Mouse (Mus musculus): Measurements from ENCODE around the gene Scgb2a2. TPM values are rescaled to one million over a fixed set of nuclear protein-coding genes. Genes with fewer than 3 reads are reported as not detected.

Gene Scgb2a2
- total and polyA plus RNA-seq, 3 experiments = not detected

DNA sequence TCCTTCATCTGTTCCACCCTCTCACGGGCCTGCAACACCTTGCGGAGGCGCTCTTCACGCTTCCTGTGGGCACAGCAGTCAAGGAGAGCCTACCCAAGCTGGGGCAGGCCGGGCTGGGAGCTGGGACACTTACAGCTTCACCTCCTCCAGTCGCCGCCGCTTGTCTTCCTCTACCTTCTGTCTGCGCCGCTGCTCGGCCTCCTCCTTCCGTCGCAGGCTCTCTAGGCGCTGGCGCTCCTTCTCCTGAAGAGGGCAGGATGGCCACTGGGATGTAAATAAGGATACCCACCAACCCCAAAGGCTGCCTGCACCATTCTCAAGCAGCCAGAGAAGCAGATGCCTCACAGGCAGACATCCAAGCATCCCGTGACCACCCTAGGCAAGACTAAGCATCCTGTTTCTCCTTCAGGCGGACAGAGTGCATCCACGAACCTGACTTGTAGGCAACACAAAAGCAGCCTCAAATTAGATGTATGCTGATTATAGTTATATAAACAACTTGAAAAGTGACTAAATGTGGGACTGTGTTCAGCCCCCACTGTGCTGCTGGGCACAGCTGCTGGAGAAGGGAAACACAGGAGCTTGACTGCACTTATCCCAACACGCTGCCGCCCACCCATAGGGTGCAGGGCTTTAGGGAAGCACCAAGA, 30.9 kb downstream of the Scgb2a2 start:
- no peaks in the 10 kb centered on the region for H3K27me3 ChIP-seq (ENCODE audit: control insufficient read depth in 1 of 2, insufficient read depth in 2 of 2, low read length in 2 of 2)
- no peaks in the 10 kb centered on the region for H3K79me2 ChIP-seq (ENCODE audit: control insufficient read depth, insufficient read depth, low read length, poor library complexity)
- H3K9me3 ChIP-seq (replicated peaks; ENCODE audit: insufficient read depth, low read length) = no peaks in the 10 kb centered on the region
- no peak overlapping the region for H3K27ac ChIP-seq (ENCODE audit: control insufficient read depth, low read depth, low read length)
- TF ChIP-seq ZMIZ1 (IDR thresholded peaks at IDR 0.05; ENCODE audit: low read depth, low read length) (no peak), MAX (IDR thresholded peaks at IDR 0.05; ENCODE audit: low read length) (no peak), BHLHE40 (IDR thresholded peaks at IDR 0.05; ENCODE audit: borderline replicate concordance, low read depth, low read length) (no peak), SMC3 (IDR thresholded peaks at IDR 0.05; ENCODE audit: low read depth, low read length) (no peak), SIN3A (IDR thresholded peaks at IDR 0.05; ENCODE audit: low read length) (no peak), GABPA (IDR thresholded peaks at IDR 0.05; ENCODE audit: low read depth, low read length) (no peak), TAL1 (IDR thresholded peaks at IDR 0.05; ENCODE audit: low read length) (no peak), TCF12 (IDR thresholded peaks at IDR 0.05; ENCODE audit: low read depth, low read length) (no peak), E2F4 (IDR thresholded peaks at IDR 0.05; ENCODE audit: borderline replicate concordance, low read depth, low read length) (no peak), USF2 (IDR thresholded peaks at IDR 0.05; ENCODE audit: borderline replicate concordance in 1 of 2, insufficient read depth in 1 of 2, low read depth in 1 of 2, low read length in 2 of 2) (no peak), POLR2A (IDR thresholded peaks at IDR 0.05; ENCODE audit: control insufficient read depth in 1 of 2, insufficient read depth in 1 of 2, low read depth in 1 of 2, low read length in 2 of 2, poor library complexity in 1 of 2) (no peak), RAD21 (IDR thresholded peaks at IDR 0.05; ENCODE audit: low read depth, low read length) (no peak), EP300 (IDR thresholded peaks at IDR 0.05; ENCODE audit: low read depth in 1 of 2, low read length in 2 of 2) (no peak), ZC3H11A (IDR thresholded peaks at IDR 0.05; ENCODE audit: low read depth, low read length) (no peak), JUND (IDR thresholded peaks at IDR 0.05; ENCODE audit: low read depth, low read length) (no peak)
- no peak for DNase-seq (ENCODE audit: low read depth, low spot score)
- no peak overlapping the region for H3K9ac ChIP-seq (ENCODE audit: control insufficient read depth, low read depth, low read length, poor library complexity, severe bottlenecking)
- H3K4me3 ChIP-seq (ENCODE audit: control insufficient read depth in 1 of 2, insufficient read depth in 1 of 2, low read depth in 2 of 2, low read length in 2 of 2) = no peak overlapping the region
- peaks cover 0 to 31% of the 10 kb centered on the region in 2 experiments; a peak in 2 of 4 replicates for H3K36me3 ChIP-seq (ENCODE audit: control insufficient read depth in 1 of 2, insufficient read depth in 2 of 2, low read length in 2 of 2)
- no peaks in the 10 kb centered on the region for H3K4me1 ChIP-seq (ENCODE audit: control insufficient read depth in 1 of 2, insufficient read depth in 2 of 2, low read length in 2 of 2)

DNA sequence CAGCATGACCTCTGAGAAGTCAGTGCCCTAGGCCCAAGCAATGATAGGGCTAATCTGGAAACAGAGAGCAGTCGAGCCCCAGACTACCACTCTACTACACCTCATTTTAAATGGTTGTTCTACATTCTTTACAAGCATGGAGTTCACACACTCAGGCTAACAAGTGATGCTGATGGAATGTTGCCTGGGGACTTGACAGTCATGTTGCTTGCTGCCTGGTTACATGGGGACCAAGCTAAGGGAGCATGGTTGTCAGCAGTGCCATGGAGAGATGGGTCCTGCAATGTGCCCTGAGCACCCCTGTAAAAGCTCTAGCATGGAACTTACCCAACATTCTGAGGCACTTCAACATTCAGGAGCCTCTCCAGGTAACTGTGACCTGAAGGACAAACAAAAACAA, 39.0 kb downstream of the Scgb2a2 start:
- no peaks in the 10 kb centered on the region for H3K4me1 ChIP-seq (ENCODE audit: control insufficient read depth in 1 of 2, insufficient read depth in 2 of 2, low read length in 2 of 2)
- peaks cover 33% of the 10 kb centered on the region for H3K79me2 ChIP-seq (ENCODE audit: control insufficient read depth, insufficient read depth, low read length, poor library complexity)
- no peaks in the 10 kb centered on the region for H3K27me3 ChIP-seq (ENCODE audit: control insufficient read depth in 1 of 2, insufficient read depth in 2 of 2, low read length in 2 of 2)
- no peak overlapping the region for H3K9ac ChIP-seq (ENCODE audit: control insufficient read depth, low read depth, low read length, poor library complexity, severe bottlenecking)
- H3K9me3 ChIP-seq (replicated peaks; ENCODE audit: insufficient read depth, low read length) = no peaks in the 10 kb centered on the region
- H3K36me3 ChIP-seq (ENCODE audit: control insufficient read depth in 1 of 2, insufficient read depth in 2 of 2, low read length in 2 of 2) = peaks cover 9 to 35% of the 10 kb centered on the region in 2 experiments
- H3K4me3 ChIP-seq (ENCODE audit: control insufficient read depth in 1 of 2, insufficient read depth in 1 of 2, low read depth in 2 of 2, low read length in 2 of 2) = no peak overlapping the region
- no peak overlapping the region for H3K27ac ChIP-seq (ENCODE audit: control insufficient read depth, low read depth, low read length)
- TF ChIP-seq POLR2AphosphoS5 (IDR thresholded peaks at IDR 0.05; ENCODE audit: borderline replicate concordance, low read depth, low read length) = no peak
- no peak for DNase-seq (ENCODE audit: low read depth, low spot score)

Data from MEL (cell line).